Mouse (Mus musculus) embryonic facial prominence, embryonic 12.5 days (tissue): ENCODE data around the gene Pnmt. TPM values are rescaled to one million over a fixed set of nuclear protein-coding genes. Genes with fewer than 3 reads are reported as not detected.

Source experiments
- ATAC-seq: fragments of 200-750 bp; cut with Nextera tagmentation; 2 replicates; pipeline ENCODE4 v1.8.0; 2017; ENCODE audit not compliant: insufficient number of reproducible peaks, insufficient read depth, low FRiP score, low TSS enrichment
- H3K27ac ChIP-seq: fragments of 300-500 bp; sonication (generic); 2 replicates; pipeline ENCODE4 v1.5.1; 2016; ENCODE audit warnings: mild to moderate bottlenecking
- H3K27me3 ChIP-seq: fragments of 300-500 bp; sonication (generic); 2 replicates; pipeline ENCODE4 v1.6.1; 2016; ENCODE audit warnings: mild to moderate bottlenecking, moderate library complexity
- H3K36me3 ChIP-seq: fragments of 300-500 bp; sonication (generic); 2 replicates; pipeline ENCODE4 v1.6.1; 2016; ENCODE audit warnings: mild to moderate bottlenecking
- H3K4me1 ChIP-seq: fragments of 300-500 bp; sonication (generic); 2 replicates; pipeline ENCODE4 v1.6.1; 2016
- H3K4me2 ChIP-seq: fragments of 300-500 bp; sonication (generic); replicated peaks from 2 replicates; pipeline ENCODE4 v1.6.1; 2016; ENCODE audit warnings: mild to moderate bottlenecking, moderate library complexity
- H3K4me3 ChIP-seq: fragments of 300-500 bp; sonication (generic); 2 replicates; pipeline ENCODE4 v1.5.1; 2016; ENCODE audit warnings: mild to moderate bottlenecking
- H3K9ac ChIP-seq: fragments of 300-500 bp; sonication (generic); 2 replicates; pipeline ENCODE4 v1.6.1; 2016; ENCODE audit warnings: mild to moderate bottlenecking, moderate library complexity
- H3K9me3 ChIP-seq: fragments of 300-500 bp; sonication (generic); 2 replicates; pipeline ENCODE4 v1.6.1; 2016; ENCODE audit warnings: mild to moderate bottlenecking, moderate library complexity
- WGBS: fragments of 180-500 bp; shearing (Covaris S2); methylation state at CpG from one replicate; pipeline ENCODE4 v1.1.7; 2016; 5-methylcytosine and 5-hydroxymethylcytosine counted together
- polyA plus RNA-seq: library from polyadenylated mRNA; unstranded; fragments of >200 nt; fragmentation: Nextera tagmentation; extraction: Ambion mirVana; gene quantifications from 2 replicates; pipeline ENCODE4 v1.2.1, GENCODE M21; 2016

The Pnmt gene
- polyA plus RNA-seq, 1 experiment from 2014 or later: 0.33 TPM

DNA sequence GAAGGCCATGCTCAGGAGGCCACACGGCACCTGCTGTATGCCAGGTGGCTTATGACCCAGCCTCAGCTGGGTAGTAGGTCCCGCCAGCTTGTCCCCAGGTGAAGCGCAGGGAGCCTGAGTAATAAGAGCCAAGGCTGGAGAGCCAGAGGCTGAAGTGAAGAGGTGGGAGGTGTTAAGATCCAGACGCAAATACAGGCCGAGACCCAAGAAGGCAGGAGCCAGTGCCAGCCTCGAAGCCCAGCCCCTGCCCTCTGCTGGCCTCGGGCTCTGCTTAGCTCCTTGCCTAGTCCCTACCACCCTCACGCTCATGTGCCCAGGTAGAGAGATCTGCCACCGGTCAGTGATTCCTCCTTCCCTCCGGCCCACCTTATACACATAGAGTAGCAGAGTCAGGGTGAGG lies 2.0 kb downstream of the Pnmt start:
- no peak for ATAC-seq
- Histone ChIP-seq H3K4me3 (no peak overlapping the region), H3K9ac (no peak overlapping the region), H3K4me2 (no peak overlapping the region), H3K27ac (no peak overlapping the region), H3K9me3 (no peaks in the 10 kb centered on the region), H3K27me3 (peaks cover 88% of the 10 kb centered on the region), H3K4me1 (peaks cover 15% of the 10 kb centered on the region; the same call in 1 of the 2 replicates), H3K36me3 (no peaks in the 10 kb centered on the region)
- 79% methylated on average over 10 of the region's 10 CpGs for whole genome bisulfite sequencing

DNA sequence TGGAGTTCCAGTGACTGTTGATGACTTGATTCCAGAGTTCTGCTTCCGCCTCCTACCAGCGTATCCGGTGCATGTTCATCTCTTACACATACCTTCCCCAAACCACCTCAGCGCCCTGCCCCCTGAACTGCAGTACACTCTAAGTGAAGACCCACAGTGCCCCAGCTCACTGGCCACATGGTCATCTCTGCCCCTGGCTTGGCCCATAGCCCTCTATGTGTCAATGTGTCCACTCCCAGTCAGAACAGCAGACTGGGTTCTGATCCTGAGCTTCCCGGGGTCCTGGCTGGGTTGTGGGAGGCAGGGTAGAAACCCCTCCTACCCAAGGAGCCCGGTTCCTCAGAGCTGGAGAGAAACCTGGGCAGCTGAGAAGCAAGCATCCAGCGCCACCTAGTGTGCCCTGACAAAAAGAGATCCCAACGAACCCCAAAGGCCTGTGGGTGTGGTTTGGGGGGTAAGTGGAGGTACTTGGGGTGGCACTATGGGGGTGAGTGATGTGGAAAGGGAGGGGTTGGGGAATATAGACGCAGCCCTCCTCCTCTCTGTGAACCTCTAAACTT lies 3.1 kb downstream of the Pnmt start:
- Histone ChIP-seq H3K4me1 (peaks cover 18% of the 10 kb centered on the region; the same call in 1 of the 2 replicates), H3K9ac (no peak overlapping the region), H3K27ac (no peak overlapping the region), H3K36me3 (no peaks in the 10 kb centered on the region), H3K4me3 (no peak overlapping the region), H3K9me3 (no peaks in the 10 kb centered on the region), H3K4me2 (no peak overlapping the region), H3K27me3 (peaks cover 82% of the 10 kb centered on the region)
- no peak for ATAC-seq
- 19% methylated on average over 9 of the region's 9 CpGs for WGBS

DNA sequence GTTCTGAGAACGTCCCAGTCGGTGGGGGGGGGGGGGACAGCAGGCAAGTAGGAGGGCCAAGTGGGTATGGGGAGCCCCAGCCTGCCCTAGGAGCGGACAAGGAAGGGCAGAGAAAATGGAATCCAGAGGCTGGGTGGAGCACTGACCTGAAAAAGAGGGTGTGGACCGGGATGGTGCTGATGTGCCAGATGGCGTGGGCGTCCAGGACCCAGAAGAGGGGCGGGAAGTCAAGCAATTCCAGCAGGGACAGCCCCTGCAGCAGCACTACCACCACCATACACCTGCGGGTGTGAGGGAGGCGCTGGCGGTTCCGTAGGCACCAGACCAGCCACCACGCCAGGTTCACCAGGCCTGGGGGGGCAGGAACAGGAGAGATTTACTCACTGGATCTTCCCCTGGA lies 3.9 kb downstream of the Pnmt start:
- no peak for ATAC-seq
- Histone ChIP-seq H3K9ac (no peak overlapping the region), H3K36me3 (no peaks in the 10 kb centered on the region), H3K4me1 (peaks cover 21% of the 10 kb centered on the region; the same call in 1 of the 2 replicates), H3K9me3 (no peaks in the 10 kb centered on the region), H3K4me3 (no peak overlapping the region), H3K27me3 (peaks cover 74% of the 10 kb centered on the region), H3K27ac (no peak overlapping the region), H3K4me2 (no peak overlapping the region)
- WGBS: 76% methylated on average over 12 of the region's 12 CpGs

DNA sequence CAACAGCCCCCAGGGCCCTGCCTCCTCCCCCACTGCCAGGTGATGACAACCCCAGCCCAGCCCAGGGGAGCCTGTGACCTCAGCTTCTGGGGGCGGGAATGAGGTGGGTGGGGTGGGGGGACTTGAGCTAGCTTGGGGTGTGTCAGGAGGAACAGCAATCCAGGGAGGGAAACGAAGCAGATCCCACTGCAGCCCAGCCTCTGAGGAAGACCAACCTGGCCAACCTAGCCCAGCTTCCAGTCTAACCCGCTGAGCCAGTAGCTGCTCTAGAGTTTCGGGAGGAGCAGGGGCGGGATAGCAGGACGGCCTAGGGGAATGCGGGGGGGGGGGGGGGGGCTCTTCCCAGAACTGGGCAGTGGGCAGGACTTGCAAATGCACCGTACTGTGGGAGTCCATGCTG lies 5.8 kb downstream of the Pnmt start:
- 0 out of 2 replicates have a peak overlapping the region, but pooled peaks have one; percentile 0 for H3K27ac ChIP-seq
- H3K9ac ChIP-seq: no peak overlapping the region
- ATAC-seq: no peak
- peaks cover 22% of the 10 kb centered on the region; the same call in 1 of the 2 replicates for H3K4me1 ChIP-seq
- H3K9me3 ChIP-seq: no peaks in the 10 kb centered on the region
- peak overlapping the region; percentile 8; the same call in 1 of the 2 replicates for H3K4me2 ChIP-seq
- H3K27me3 ChIP-seq: peaks cover 55% of the 10 kb centered on the region
- 14% methylated on average over 7 of the region's 8 CpGs for WGBS
- H3K36me3 ChIP-seq: no peaks in the 10 kb centered on the region
- H3K4me3 ChIP-seq: no peak overlapping the region

- H3K4me1 ChIP-seq: peaks cover 22% of the 10 kb centered on the region; the same call in 1 of the 2 replicates
- peak overlapping the region; percentile 8; the same call in 1 of the 2 replicates for H3K4me2 ChIP-seq
- WGBS: 40% methylated on average over 4 of the region's 4 CpGs
- peaks cover 49% of the 10 kb centered on the region for H3K27me3 ChIP-seq
- H3K27ac ChIP-seq: 0 out of 2 replicates have a peak overlapping the region, but pooled peaks have one; percentile 23
- H3K36me3 ChIP-seq: no peaks in the 10 kb centered on the region
- ATAC-seq: no peak
- no peaks in the 10 kb centered on the region for H3K9me3 ChIP-seq
- no peak overlapping the region for H3K4me3 ChIP-seq
- peak overlapping the region; percentile 17; the same call in 1 of the 2 replicates for H3K9ac ChIP-seq
Measured at GRCm38 (mm10) chr11:98392645-98393044, 6.4 kb downstream of the Pnmt start.

- no peak overlapping the region for H3K27ac ChIP-seq
- no peaks in the 10 kb centered on the region for H3K36me3 ChIP-seq
- no peaks in the 10 kb centered on the region for H3K9me3 ChIP-seq
- no peak for ATAC-seq
- H3K4me3 ChIP-seq: no peak overlapping the region
- WGBS: 82% methylated on average over 6 of the region's 6 CpGs
- no peak overlapping the region; the same call in 1 of the 2 replicates for H3K4me2 ChIP-seq
- no peak overlapping the region for H3K9ac ChIP-seq
- peaks cover 22% of the 10 kb centered on the region; the same call in 1 of the 2 replicates for H3K4me1 ChIP-seq
- peaks cover 42% of the 10 kb centered on the region for H3K27me3 ChIP-seq
Measured at GRCm38 (mm10) chr11:98393317-98393716, 7.1 kb downstream of the Pnmt start.

- WGBS: 36% methylated on average over 6 of the region's 6 CpGs
- Histone ChIP-seq H3K9ac (no peak overlapping the region), H3K9me3 (no peaks in the 10 kb centered on the region), H3K4me2 (no peak overlapping the region), H3K36me3 (no peaks in the 10 kb centered on the region), H3K4me1 (peaks cover 22% of the 10 kb centered on the region; the same call in 1 of the 2 replicates), H3K4me3 (no peak overlapping the region), H3K27me3 (peaks cover 35% of the 10 kb centered on the region), H3K27ac (no peak overlapping the region)
- ATAC-seq: no peak
Measured at GRCm38 (mm10) chr11:98394301-98394700, 8.1 kb downstream of the Pnmt start.

DNA sequence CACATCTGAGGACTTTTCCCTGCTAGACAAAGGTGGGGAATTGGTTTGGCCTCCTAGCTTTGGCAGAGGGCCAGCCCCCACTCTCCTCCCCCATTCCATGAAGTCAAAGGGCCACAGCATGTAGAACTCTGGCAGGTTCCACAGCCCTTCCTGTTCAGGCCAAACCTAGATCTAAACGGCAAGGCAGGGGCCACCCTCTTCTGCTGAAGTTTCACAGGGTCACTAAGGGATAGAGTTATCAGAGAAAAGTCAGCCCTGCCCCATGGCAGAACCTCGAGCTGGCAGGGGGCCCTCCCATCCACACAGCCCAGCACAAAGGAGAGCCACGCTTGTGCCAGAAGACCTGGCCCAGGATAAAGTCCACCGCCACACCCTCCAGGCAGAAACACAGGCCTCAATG lies 8.8 kb downstream of the Pnmt start:
- H3K36me3 ChIP-seq: no peaks in the 10 kb centered on the region
- no peak overlapping the region for H3K4me3 ChIP-seq
- no peak for ATAC-seq
- H3K27ac ChIP-seq: 0 out of 2 replicates have a peak overlapping the region, but pooled peaks have one; percentile 13
- H3K4me2 ChIP-seq: no peak overlapping the region
- 56% methylated on average over 4 of the region's 4 CpGs for WGBS
- H3K27me3 ChIP-seq: peaks cover 34% of the 10 kb centered on the region
- H3K4me1 ChIP-seq: peaks cover 22% of the 10 kb centered on the region; the same call in 1 of the 2 replicates
- H3K9ac ChIP-seq: peak overlapping the region; percentile 8; the same call in 1 of the 2 replicates
- H3K9me3 ChIP-seq: no peaks in the 10 kb centered on the region

GRCm38 (mm10) chr11:98397946-98398345 lies 11.7 kb downstream of the Pnmt start:
- no peaks in the 10 kb centered on the region for H3K36me3 ChIP-seq
- 87% methylated on average over 7 of the region's 7 CpGs for WGBS
- H3K9me3 ChIP-seq: no peaks in the 10 kb centered on the region
- no peak for ATAC-seq
- H3K4me3 ChIP-seq: no peak overlapping the region
- H3K9ac ChIP-seq: no peak overlapping the region
- H3K4me1 ChIP-seq: peaks cover 14% of the 10 kb centered on the region; the same call in 1 of the 2 replicates
- H3K27me3 ChIP-seq: peaks cover 5% of the 10 kb centered on the region; the same call in 1 of the 2 replicates
- H3K4me2 ChIP-seq: no peak overlapping the region
- H3K27ac ChIP-seq: no peak overlapping the region

DNA sequence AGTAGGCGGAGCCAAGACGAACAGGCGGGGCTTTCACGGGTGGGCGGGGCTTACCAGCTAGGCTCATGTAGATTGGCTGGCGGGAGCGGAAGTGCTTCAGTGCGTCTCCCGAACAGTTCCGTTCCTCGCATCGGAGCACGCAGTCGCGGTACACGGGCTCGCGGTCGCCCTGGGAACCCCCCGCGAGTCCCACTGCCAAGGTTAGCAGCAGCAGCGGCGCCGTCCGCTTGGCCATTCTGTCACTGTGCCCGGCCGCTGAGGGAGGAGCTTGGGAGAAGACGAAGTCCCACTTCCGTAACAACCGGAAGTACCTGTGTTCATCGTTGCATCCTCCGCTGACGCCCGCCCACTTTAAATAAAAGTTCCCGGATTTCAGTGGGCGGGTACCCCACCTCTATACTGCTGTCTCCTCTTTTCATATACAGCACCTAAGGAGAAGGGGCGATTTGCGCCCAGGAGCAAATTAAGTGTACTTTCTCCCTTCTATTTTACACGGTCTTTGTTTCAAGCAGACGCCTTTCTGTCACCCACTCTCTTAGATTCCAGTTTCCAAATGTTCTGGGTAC lies 14.0 kb downstream of the Pnmt start, which contains the start of gene Pgap3:
Pgap3 (minus strand) TSS at position 330 of the 566 bp plus-strand sequence.
- Histone ChIP-seq H3K27ac (peak within 1 kb of the TSS; percentile 96), H3K4me2 (peak within 1 kb of the TSS; percentile 70), H3K4me1 (0 out of 2 replicates have a peak, but pooled peaks cover 4% of the 10 kb centered on the region), H3K27me3 (no peaks in the 10 kb centered on the region), H3K4me3 (peak within 1 kb of the TSS; percentile 67), H3K36me3 (no peaks in the 10 kb centered on the region), H3K9me3 (no peaks in the 10 kb centered on the region), H3K9ac (peak within 1 kb of the TSS; percentile 44)
- 1% methylated on average over 40 of the region's 40 CpGs for WGBS
- ATAC-seq: peak; percentile 83

- Histone ChIP-seq H3K9ac (peak overlapping the region; percentile 44), H3K4me3 (peak overlapping the region; percentile 67), H3K27me3 (no peaks in the 10 kb centered on the region), H3K4me2 (peak overlapping the region; percentile 70), H3K36me3 (no peaks in the 10 kb centered on the region), H3K9me3 (no peaks in the 10 kb centered on the region), H3K4me1 (0 out of 2 replicates have a peak, but pooled peaks cover 4% of the 10 kb centered on the region), H3K27ac (peak overlapping the region; percentile 96)
- 61% methylated on average over 3 of the region's 3 CpGs for WGBS
- ATAC-seq: no peak
Measured at GRCm38 (mm10) chr11:98400816-98401215, 14.6 kb downstream of the Pnmt start.

GRCm38 (mm10) chr11:98406621-98407020 lies 20.4 kb downstream of the Pnmt start:
- Histone ChIP-seq H3K4me2 (no peak overlapping the region), H3K4me3 (no peak overlapping the region), H3K27me3 (peaks cover 4% of the 10 kb centered on the region; the same call in 1 of the 2 replicates), H3K36me3 (no peaks in the 10 kb centered on the region), H3K27ac (no peak overlapping the region), H3K9me3 (no peaks in the 10 kb centered on the region), H3K9ac (no peak overlapping the region), H3K4me1 (peaks cover 16% of the 10 kb centered on the region; the same call in 1 of the 2 replicates)
- ATAC-seq: no peak
- WGBS: 70% methylated on average over 6 of the region's 6 CpGs
